Mouse (Mus musculus) bone marrow, adult 2 months (tissue): ENCODE results near the gene Ndufa7.

Experiments used
- CTCF ChIP-seq: fragments of 200-500 bp; IDR thresholded peaks from 2 replicates; pipeline ENCODE4 v1.5.1; 2011; ENCODE audit warnings: low read length, control low read depth; ENCODE audit not compliant: control insufficient read depth, insufficient read depth
- POLR2A ChIP-seq: fragments of 200-500 bp; IDR thresholded peaks from 2 replicates; pipeline ENCODE4 v1.6.1; 2011; ENCODE audit warnings: low read depth, mild to moderate bottlenecking, control low read depth, low read length, borderline replicate concordance; ENCODE audit not compliant: control insufficient read depth

GRCm38 (mm10) chr17:33781124-33781977 is 43.0 kb upstream of the Ndufa7 start, which contains the start of gene Angptl4:
- TF ChIP-seq POLR2A: peak; percentile 58; the same call in 1 of the 2 replicates
- TF ChIP-seq CTCF: no peak
